Mouse (Mus musculus) spleen, postnatal 4 days (tissue): ENCODE data around the gene A930009A15Rik.

ENCODE experiments used
- DNase-seq, 2 experiments: peaks; one replicate each; pipeline ENCODE4 v3.0.0; 2022; ENCODE audit warnings: low spot score in 2 of 2

The A930009A15Rik gene

DNA sequence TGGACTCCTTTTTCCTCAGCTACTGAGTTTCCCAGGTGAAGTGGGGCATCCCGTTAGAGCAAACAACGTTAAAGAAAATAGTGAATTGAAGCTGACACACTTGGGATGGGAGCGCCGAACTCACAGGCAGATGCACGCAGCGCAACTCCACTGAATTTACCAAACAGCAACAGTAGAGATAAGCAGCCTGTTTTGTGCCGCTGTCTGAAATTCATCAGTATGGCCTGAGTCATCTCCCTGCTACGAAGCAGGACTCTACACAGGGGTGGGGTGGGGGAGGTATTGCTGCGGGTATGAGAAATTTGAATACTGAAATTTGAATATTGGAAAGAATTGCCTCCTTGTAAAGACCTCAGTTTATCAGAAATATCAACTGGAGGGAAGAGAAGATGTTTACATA, 12.2 kb downstream of the A930009A15Rik start:
- DNase-seq: no peak

- DNase-seq: no peak
These were observed 13.3 kb downstream of the A930009A15Rik start for GRCm38 (mm10) chr10:115583071-115583470.

GRCm38 (mm10) chr10:115584656-115585055, 14.9 kb downstream of the A930009A15Rik start:
- no peak for DNase-seq

DNA sequence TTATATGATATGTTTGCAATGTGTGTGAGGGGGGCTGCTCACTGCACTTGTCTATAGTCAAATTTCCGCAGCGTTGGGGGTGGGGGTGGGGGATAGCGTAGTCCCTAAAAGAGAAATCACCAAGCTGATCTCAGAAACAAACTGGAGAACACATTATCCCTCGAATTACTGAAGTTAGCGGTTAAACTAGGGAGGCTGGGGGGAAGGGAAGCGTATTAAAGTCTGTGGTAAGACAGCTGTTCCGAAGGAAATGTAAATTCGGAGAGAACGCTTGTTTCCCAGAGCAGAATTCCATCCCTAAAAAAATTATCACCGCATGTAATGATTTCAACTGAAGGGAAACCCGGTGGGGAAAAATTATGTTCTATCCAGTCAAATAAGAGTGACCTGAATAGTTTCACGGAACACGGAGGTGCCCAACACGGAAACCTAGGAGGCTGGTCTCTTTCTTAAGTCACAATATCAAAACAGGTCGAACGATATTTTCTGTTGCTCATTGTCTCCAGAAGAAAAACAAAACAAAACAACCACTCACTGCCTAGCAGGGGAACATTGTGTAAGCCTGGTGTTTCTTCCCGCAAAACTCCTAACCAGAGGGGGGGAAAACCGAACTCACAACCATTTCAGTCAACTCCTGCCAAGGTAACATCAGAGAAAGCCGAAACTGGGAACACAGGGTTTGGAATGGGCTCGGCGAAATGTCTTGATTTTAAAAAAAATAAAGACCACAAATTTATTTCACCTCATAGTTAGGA, 15.9 kb downstream of the A930009A15Rik start:
- no peak for DNase-seq

DNA sequence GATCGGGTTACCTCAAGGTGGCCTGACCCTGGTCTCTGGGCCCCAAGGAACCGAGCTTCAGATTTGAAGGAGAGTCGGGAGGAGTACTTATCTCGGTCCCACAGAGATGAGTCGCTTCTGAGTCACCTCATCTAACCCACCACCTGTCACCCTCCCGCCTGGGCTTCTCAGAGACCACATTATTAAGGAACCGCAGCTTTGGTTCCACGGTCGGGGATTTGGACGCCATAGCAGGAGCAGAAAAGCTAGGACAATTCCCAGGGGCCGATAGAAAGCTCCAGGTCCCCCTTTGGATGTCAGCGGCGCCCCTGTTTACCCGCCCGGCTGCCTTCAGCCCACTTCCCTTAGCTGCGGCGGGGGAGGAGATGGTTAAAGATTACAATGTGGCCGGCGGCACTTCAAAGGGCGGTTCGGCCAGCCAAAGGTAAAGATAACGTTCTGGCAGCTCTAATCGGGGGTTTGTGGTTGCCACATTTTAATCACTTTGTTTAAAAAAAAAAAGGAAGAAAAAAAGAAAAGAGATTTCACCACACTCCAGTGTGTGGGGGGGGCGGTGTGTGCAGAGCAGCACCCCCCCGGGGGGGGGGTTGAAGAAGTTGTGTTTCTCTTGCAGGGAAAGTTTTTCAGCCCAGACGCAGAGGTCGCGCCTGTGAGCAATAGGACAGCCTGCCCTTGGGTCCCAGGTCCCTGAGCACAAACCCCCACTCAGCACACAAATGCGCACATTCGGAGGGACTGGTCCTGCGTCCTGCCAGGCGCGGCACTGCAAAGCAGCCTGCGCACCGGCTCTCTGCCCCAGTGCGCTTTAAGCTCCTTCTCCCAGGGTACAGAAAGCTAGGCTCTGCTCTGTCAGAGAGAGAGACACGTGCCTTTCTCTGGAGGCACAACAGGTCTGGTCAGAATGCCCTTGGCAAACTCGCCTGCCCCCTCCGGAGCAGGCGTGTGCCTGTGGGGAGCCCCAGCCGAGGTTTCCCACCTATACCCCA, 16.8 kb downstream of the A930009A15Rik start:
- no peak for DNase-seq

- no peak for DNase-seq
These were observed 17.6 kb downstream of the A930009A15Rik start, which contains the start of gene Lgr5 for GRCm38 (mm10) chr10:115587301-115587969. Gene Lgr5, minus strand, starts transcription at chr10:115587780.

GRCm38 (mm10) chr10:115587979-115588378, 18.2 kb downstream of the A930009A15Rik start:
- no peak for DNase-seq

- no peak for DNase-seq
These were observed 23.4 kb downstream of the A930009A15Rik start for GRCm38 (mm10) chr10:115593221-115593620.

GRCm38 (mm10) chr10:115593651-115594050, 23.9 kb downstream of the A930009A15Rik start:
- no peak for DNase-seq

GRCm38 (mm10) chr10:115595748-115596147, 26.0 kb downstream of the A930009A15Rik start:
- DNase-seq: no peak

- no peak for DNase-seq
These were observed 47.9 kb downstream of the A930009A15Rik start for GRCm38 (mm10) chr10:115617456-115618287.

DNA sequence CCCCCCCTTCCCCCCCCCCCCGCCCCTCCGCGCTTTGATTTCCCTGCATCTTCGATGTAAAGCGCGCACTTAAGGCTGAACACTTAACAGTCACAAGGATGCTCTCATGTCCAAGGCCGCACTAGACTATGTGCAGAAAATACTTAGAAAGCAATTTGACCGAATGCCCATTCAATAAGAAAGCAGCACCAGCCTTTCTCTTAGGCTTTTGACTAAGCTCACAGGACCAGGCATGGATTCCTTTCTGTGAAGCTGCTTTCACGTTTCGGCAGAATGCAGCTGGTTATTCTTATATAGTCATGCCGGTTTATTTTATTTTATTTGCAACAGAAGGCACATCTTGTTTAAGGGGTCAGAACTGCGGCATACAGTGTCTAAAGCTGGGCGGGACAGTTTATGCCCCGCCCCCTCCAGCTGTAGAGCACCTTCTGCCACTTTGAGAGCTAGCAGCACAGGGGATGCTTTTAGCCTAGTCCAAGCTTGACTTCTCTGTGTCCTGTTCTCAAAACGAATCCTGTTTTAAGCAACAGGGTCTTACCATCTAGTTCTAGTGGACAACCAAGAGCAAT, 48.6 kb downstream of the A930009A15Rik start:
- no peak for DNase-seq

GRCm38 (mm10) chr10:115623481-115623880, 53.7 kb downstream of the A930009A15Rik start:
- DNase-seq: no peak

- DNase-seq: no peak
These were observed 54.3 kb downstream of the A930009A15Rik start for GRCm38 (mm10) chr10:115623956-115624671.

DNA sequence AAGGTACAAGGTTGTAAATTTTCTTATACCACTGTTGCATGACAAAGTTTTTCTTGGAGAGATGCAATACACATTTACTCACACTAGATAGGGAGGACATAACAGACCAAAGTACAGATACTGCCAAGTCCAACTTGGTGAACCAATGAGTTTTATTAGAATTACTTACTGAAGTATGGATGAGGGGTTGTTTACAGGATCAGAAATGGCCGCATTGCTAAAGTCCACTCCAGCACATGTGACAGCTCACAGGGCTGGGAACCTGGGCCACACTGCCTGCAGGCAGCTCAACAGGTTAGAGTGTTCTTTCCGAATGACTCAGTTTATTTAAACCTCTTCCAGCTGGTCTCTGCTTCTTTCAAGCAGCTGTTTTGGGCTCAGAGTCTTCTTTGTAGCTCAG, 55.2 kb downstream of the A930009A15Rik start:
- no peak for DNase-seq

DNA sequence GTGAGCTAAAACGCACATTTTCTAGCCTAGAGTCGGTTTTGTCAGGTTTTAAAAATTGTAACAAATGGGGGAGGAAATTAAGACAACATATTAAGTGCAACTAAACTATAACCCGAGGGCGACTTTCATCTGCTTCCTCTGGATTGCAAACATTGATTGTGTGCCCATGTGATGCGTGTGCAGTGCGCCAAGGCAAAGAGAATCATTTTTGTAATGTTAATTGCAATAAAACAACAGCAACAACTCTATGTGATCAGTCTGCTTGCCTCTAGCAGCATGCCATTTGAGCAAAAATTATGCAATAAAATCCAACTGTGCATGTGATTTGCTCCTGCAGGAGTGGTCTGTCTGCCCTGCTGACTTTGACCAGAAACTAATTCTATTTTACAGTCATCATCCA, 56.9 kb downstream of the A930009A15Rik start:
- no peak for DNase-seq
